Mouse (Mus musculus) CD4-positive, CD25-positive, alpha-beta regulatory T cell, adult 4 months (primary cell): ENCODE measurements at regions not wholly inside any gene's neighbourhood (a gene's known extent, or its start where the extent isn't known, plus 50 kb on each side); places are given as distances from the start of the nearest gene placed in this dataset.

Source experiments
- ATAC-seq: one replicate; pipeline ENCODE4 v1.8.0; 2017

DNA sequence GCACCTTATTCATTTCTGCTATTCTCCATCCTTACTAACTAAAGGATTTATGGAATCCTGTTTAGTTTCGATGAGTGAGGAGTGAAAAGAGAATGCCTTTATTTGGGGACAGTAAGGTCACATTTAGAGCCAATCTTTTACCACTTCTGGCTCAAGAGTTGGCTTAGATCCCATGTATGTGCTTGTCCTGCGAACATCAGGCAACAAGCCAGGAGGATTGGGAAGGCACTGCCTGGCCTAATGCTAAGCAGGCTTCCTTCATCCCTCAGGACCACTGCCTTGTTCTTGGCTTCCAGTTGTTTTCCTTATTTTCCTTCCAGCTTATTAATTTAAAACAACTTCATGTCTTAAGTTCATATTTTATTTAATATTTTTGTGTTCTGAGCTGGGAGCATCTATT, 442.9 kb downstream of the Vgll3 start:
- ATAC-seq, result no peak

DNA sequence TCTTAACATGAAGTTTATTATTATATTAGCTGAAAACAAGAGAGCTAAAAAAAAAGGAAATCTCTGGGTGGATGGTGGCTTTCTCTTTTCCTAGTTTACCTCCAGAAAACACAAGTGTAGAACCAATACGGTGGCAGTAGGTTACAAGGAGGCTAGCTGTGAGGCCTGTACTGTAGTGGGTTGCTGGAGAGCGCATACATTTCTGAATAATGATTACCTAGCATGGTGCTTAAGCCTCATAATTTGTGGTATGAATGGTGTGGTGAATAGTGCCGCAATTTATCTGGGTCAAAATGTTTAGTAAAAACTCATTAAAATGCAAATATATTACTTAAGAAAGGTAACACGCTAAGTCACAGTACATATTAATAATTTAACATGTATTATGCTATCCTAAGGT, 453.9 kb downstream of the Vgll3 start:
- no peak for ATAC-seq

DNA sequence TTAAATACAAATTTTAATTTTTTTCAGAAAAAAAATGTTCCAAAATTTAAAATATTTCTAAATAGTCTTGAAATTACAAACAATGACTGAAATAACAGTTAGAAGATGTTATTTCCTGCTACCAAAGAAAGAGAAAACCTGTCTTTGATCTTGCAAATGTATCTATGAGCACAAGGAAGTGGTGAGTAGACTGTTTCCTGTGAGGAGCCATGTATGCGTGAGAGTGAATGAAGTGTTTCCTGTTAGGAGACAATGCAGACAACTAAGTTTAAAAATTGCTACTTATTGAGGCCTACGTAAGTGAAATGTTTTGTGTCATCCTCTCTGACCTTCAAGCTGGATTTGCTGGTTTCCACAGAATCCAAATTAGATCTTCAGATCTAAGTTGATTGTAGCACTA, 461.6 kb downstream of the Vgll3 start:
- peak; percentile 93 for ATAC-seq
